Mouse (Mus musculus) forebrain, embryonic 14.5 days (tissue): ENCODE measurements around the gene Shisa8. TPM values are rescaled to one million over a fixed set of nuclear protein-coding genes. Genes with fewer than 3 reads are reported as not detected.

Experiments
- ATAC-seq: fragments of 200-750 bp; cut with Nextera tagmentation; 2 replicates; pipeline ENCODE4 v1.8.0; 2017; ENCODE audit warnings: mild to moderate bottlenecking, moderate library complexity
- DNase-seq: peaks from one replicate; pipeline ENCODE4 v3.0.0-alpha.2; 2015; ENCODE audit warnings: low spot score
- H3K27ac ChIP-seq: fragments of 300-500 bp; sonication (generic); 2 replicates; pipeline ENCODE4 v1.5.1; 2014; ENCODE audit warnings: low read depth, mild to moderate bottlenecking, control low read depth, low read length, moderate library complexity
- H3K27me3 ChIP-seq: fragments of 300-500 bp; sonication (generic); replicated peaks from 2 replicates; pipeline ENCODE4 v1.6.1; 2014; ENCODE audit warnings: low read length, control low read depth, mixed read lengths; ENCODE audit not compliant: control insufficient read depth, insufficient read depth
- H3K36me3 ChIP-seq: fragments of 300-500 bp; sonication (generic); 2 replicates; pipeline ENCODE4 v1.6.1; 2014; ENCODE audit warnings: low read length, control low read depth; ENCODE audit not compliant: control insufficient read depth, insufficient read depth
- H3K4me1 ChIP-seq: fragments of 300-500 bp; sonication (generic); 2 replicates; pipeline ENCODE4 v1.6.1; 2014; ENCODE audit warnings: antibody characterized with exemption, low read length, control low read depth; ENCODE audit not compliant: control insufficient read depth, insufficient read depth
- H3K4me2 ChIP-seq: fragments of 300-500 bp; sonication (generic); 2 replicates; pipeline ENCODE4 v1.6.1; 2014; ENCODE audit warnings: mild to moderate bottlenecking, control low read depth, low read length
- H3K4me3 ChIP-seq: fragments of 300-500 bp; sonication (generic); 2 replicates; pipeline ENCODE4 v1.5.1; 2014; ENCODE audit warnings: low read depth, low read length, control low read depth
- H3K9ac ChIP-seq: fragments of 300-500 bp; sonication (generic); 2 replicates; pipeline ENCODE4 v1.6.1; 2014; ENCODE audit warnings: mild to moderate bottlenecking, low read length, control low read depth, moderate library complexity
- H3K9me3 ChIP-seq: fragments of 300-500 bp; sonication (generic); replicated peaks from 2 replicates; pipeline ENCODE4 v1.6.1; 2016; ENCODE audit warnings: low read length, control low read depth, mixed read lengths; ENCODE audit not compliant: control insufficient read depth
- WGBS: fragments of 180-500 bp; shearing (Covaris S2); extraction: QIAGEN DNeasy Blood & Tissue Kit; methylation state at CpG from one replicate; pipeline ENCODE4 v1.1.7; 2014; 5-methylcytosine and 5-hydroxymethylcytosine counted together
- polyA plus RNA-seq: library from polyadenylated mRNA; unstranded; fragments of >200 nt; fragmentation: Nextera tagmentation; extraction: Ambion mirVana; gene quantifications from 2 replicates; pipeline ENCODE4 v1.2.1, GENCODE M21; 2014

The Shisa8 gene
- polyA plus RNA-seq, 1 experiment from 2014 or later = 0.61 TPM

DNA sequence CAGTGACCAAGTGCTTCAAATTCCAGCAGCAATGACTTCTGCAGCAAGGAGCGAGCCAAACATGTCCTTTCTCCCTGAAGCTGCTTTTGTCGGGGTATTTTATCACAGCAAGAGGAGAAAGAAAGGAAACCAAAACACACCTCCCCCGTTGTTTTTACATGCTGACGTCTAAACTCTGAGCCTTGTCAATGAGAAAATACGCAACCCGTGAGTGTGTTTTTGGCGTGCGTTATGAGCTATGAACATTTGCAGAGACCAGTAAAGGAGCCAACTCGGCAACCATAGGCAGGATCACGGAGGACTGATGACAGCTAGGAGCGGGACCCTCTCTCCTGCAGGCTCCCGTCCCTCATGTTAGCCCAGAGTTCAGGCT, 31.1 kb upstream of the Shisa8 start:
- peak overlapping the region; percentile 92 for H3K4me2 ChIP-seq
- no peaks in the 10 kb centered on the region for H3K27me3 ChIP-seq
- peak overlapping the region; percentile 77 for H3K9ac ChIP-seq
- no peaks in the 10 kb centered on the region for H3K36me3 ChIP-seq
- DNase-seq (no peak), ATAC-seq (no peak)
- WGBS = 5% methylated on average over 12 of the region's 12 CpGs
- no peaks in the 10 kb centered on the region for H3K9me3 ChIP-seq
- H3K4me1 ChIP-seq = peaks cover 4% of the 10 kb centered on the region; the same call in 1 of the 2 replicates
- H3K4me3 ChIP-seq = peak overlapping the region; percentile 67
- peak overlapping the region; percentile 63; the same call in 1 of the 2 replicates for H3K27ac ChIP-seq

- H3K36me3 ChIP-seq = no peaks in the 10 kb centered on the region
- no peak overlapping the region for H3K27ac ChIP-seq
- peak overlapping the region; percentile 92 for H3K4me2 ChIP-seq
- no peaks in the 10 kb centered on the region for H3K27me3 ChIP-seq
- peaks cover 4% of the 10 kb centered on the region; the same call in 1 of the 2 replicates for H3K4me1 ChIP-seq
- peak overlapping the region; percentile 67 for H3K4me3 ChIP-seq
- no peaks in the 10 kb centered on the region for H3K9me3 ChIP-seq
- no peak for ATAC-seq
- no peak for DNase-seq
- H3K9ac ChIP-seq = peak overlapping the region; percentile 77
- WGBS = 67% methylated on average over 3 of the region's 3 CpGs
Measured at GRCm38 (mm10) chr15:82243311-82243710, 30.7 kb upstream of the Shisa8 start.

GRCm38 (mm10) chr15:82236565-82236964, 23.9 kb upstream of the Shisa8 start:
- H3K27me3 ChIP-seq = no peaks in the 10 kb centered on the region
- no peak overlapping the region for H3K4me3 ChIP-seq
- DNase-seq (peak; percentile 85), ATAC-seq (peak; percentile 87)
- H3K27ac ChIP-seq = no peak overlapping the region
- peaks cover 9% of the 10 kb centered on the region for H3K36me3 ChIP-seq
- WGBS = 24% methylated on average over 5 of the region's 5 CpGs
- no peak overlapping the region for H3K9ac ChIP-seq
- H3K4me2 ChIP-seq = no peak overlapping the region
- H3K4me1 ChIP-seq = no peaks in the 10 kb centered on the region
- no peaks in the 10 kb centered on the region for H3K9me3 ChIP-seq

GRCm38 (mm10) chr15:82235661-82236060, 23.0 kb upstream of the Shisa8 start:
- H3K4me2 ChIP-seq = no peak overlapping the region
- 77% methylated on average over 10 of the region's 10 CpGs for WGBS
- DNase-seq = no peak
- no peaks in the 10 kb centered on the region for H3K4me1 ChIP-seq
- H3K27me3 ChIP-seq = no peaks in the 10 kb centered on the region
- no peak overlapping the region; the same call in 1 of the 2 replicates for H3K9ac ChIP-seq
- peaks cover 9% of the 10 kb centered on the region for H3K36me3 ChIP-seq
- no peak overlapping the region for H3K4me3 ChIP-seq
- no peak overlapping the region for H3K27ac ChIP-seq
- ATAC-seq = no peak
- H3K9me3 ChIP-seq = no peaks in the 10 kb centered on the region

GRCm38 (mm10) chr15:82232651-82233050, 20.0 kb upstream of the Shisa8 start:
- no peak overlapping the region for H3K4me2 ChIP-seq
- H3K9me3 ChIP-seq = no peaks in the 10 kb centered on the region
- no peaks in the 10 kb centered on the region for H3K27me3 ChIP-seq
- no peak for DNase-seq
- peaks cover 6% of the 10 kb centered on the region for H3K36me3 ChIP-seq
- H3K4me3 ChIP-seq = no peak overlapping the region
- H3K9ac ChIP-seq = no peak overlapping the region
- no peak overlapping the region for H3K27ac ChIP-seq
- no peak for ATAC-seq
- WGBS = 67% methylated on average over 4 of the region's 4 CpGs
- H3K4me1 ChIP-seq = no peaks in the 10 kb centered on the region

DNA sequence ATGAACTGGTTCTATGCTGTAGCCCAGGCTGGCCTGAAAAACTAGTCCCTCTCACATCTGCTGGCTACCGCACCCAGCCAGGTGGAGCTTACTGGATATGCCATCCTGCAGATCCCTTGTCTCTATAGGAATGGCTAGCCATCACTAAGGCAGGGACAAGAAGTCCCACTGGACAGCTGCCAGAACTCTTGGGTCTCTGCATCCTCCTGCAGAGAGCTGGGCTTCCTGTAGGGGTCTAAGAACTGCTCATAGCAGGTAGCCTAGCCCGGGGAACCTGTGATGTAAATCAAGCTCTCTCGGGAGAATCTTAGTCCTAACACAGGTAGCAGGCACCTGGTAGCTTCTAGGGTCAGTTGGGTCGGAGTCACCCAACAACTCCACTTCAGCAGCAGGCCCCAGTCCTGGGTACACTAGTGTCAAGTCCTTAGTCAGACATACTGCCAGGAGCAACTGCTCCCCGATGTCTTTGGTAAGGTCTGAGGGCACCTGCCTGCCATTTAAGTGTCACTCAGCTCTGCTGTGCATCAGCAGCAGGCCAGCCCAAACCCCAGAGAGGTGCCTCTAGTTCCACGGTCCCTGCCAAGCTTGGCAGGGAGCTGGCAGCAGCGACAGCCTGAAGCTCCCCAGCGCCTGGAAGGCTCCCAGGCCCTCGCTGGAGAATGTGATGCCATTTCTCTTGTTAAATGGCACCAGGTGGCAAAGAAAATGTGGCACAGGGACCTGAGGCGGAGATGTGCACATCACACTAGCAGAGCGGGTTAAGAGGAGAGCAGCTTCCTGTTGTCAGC, 19.2 kb upstream of the Shisa8 start:
- DNase-seq (peak; percentile 77), ATAC-seq (peak; percentile 56; the same call in 1 of the 2 replicates)
- Histone ChIP-seq H3K9ac (no peak overlapping the region), H3K4me3 (no peak overlapping the region), H3K27me3 (no peaks in the 10 kb centered on the region), H3K9me3 (no peaks in the 10 kb centered on the region), H3K4me1 (no peaks in the 10 kb centered on the region), H3K27ac (0 out of 2 replicates have a peak overlapping the region, but pooled peaks have one; percentile 39), H3K36me3 (peaks cover 6% of the 10 kb centered on the region), H3K4me2 (no peak overlapping the region)
- WGBS = 51% methylated on average over 11 of the region's 11 CpGs

GRCm38 (mm10) chr15:82231100-82231499, 18.5 kb upstream of the Shisa8 start:
- H3K27ac ChIP-seq = no peak overlapping the region
- no peak for DNase-seq
- H3K36me3 ChIP-seq = peaks cover 6% of the 10 kb centered on the region
- no peak overlapping the region for H3K9ac ChIP-seq
- no peaks in the 10 kb centered on the region for H3K9me3 ChIP-seq
- peak; percentile 32; the same call in 1 of the 2 replicates for ATAC-seq
- no peak overlapping the region for H3K4me2 ChIP-seq
- H3K4me3 ChIP-seq = no peak overlapping the region
- H3K4me1 ChIP-seq = no peaks in the 10 kb centered on the region
- H3K27me3 ChIP-seq = no peaks in the 10 kb centered on the region
- WGBS = 75% methylated on average over 4 of the region's 4 CpGs

GRCm38 (mm10) chr15:82230098-82230611, 17.5 kb upstream of the Shisa8 start:
- DNase-seq = no peak
- Histone ChIP-seq H3K27me3 (no peaks in the 10 kb centered on the region), H3K27ac (no peak overlapping the region), H3K9me3 (no peaks in the 10 kb centered on the region), H3K4me1 (no peaks in the 10 kb centered on the region), H3K4me3 (no peak overlapping the region), H3K36me3 (peaks cover 6% of the 10 kb centered on the region), H3K9ac (no peak overlapping the region), H3K4me2 (no peak overlapping the region)
- 65% methylated on average over 6 of the region's 6 CpGs for WGBS
- ATAC-seq = no peak

GRCm38 (mm10) chr15:82229542-82230045, 17.0 kb upstream of the Shisa8 start:
- ATAC-seq (no peak), DNase-seq (no peak)
- no peak overlapping the region for H3K4me2 ChIP-seq
- H3K9ac ChIP-seq = no peak overlapping the region
- H3K4me1 ChIP-seq = no peaks in the 10 kb centered on the region
- peaks cover 6% of the 10 kb centered on the region for H3K36me3 ChIP-seq
- no peaks in the 10 kb centered on the region for H3K27me3 ChIP-seq
- no peaks in the 10 kb centered on the region for H3K9me3 ChIP-seq
- H3K4me3 ChIP-seq = no peak overlapping the region
- WGBS = 42% methylated on average over 11 of the region's 11 CpGs
- no peak overlapping the region for H3K27ac ChIP-seq
